Comparison of ENCODE assay signal across 13 mouse cellular contexts in genomic region chr3:138860257-138860760, GRCm38 (mm10).
DNase-seq lines count a peak whose midpoint lies in the region; ATAC-seq and TF ChIP-seq lines count a peak whose summit lies in the region.
"Had no signal": no experiment of that assay in that cellular context is flagged by ENCODE, and none has a peak within 500 bp of the region (broad histone marks: within the 10 kb centered on the region; RNA-seq: fewer than 3 reads in every experiment).

No protein-coding gene starts in this region.

- no peak for TF ChIP-seq POLR2A in cerebellum, adult 2 months (IDR thresholded peaks at IDR 0.05; ENCODE audit: borderline replicate concordance, insufficient read depth, low read length)

- no peaks in the 10 kb centered on the region for H3K27me3 ChIP-seq in cerebellum, adult 2 months (ENCODE audit: control insufficient read depth, insufficient read depth, low read length)
- H3K27me3 ChIP-seq in intestine, embryonic 16.5 days (replicated peaks; ENCODE audit: control insufficient read depth, insufficient read depth, low read length) = no peaks in the 10 kb centered on the region
- H3K27me3 ChIP-seq in intestine, embryonic 15.5 days (replicated peaks) = no peaks in the 10 kb centered on the region
- H3K27me3 ChIP-seq in midbrain, embryonic 11.5 days (ENCODE audit: control insufficient read depth, insufficient read depth, low read length) = no peaks in the 10 kb centered on the region; the same call in 1 of the 2 replicates
- H3K27me3 ChIP-seq in midbrain, postnatal 0 days (ENCODE audit: insufficient read depth, low read length) = no peaks in the 10 kb centered on the region
- no peaks in the 10 kb centered on the region for H3K27me3 ChIP-seq in hindbrain, embryonic 16.5 days (replicated peaks; ENCODE audit: control insufficient read depth, insufficient read depth, low read length)
- H3K27me3 ChIP-seq: embryonic facial prominence, embryonic 13.5 days; liver, embryonic 15.5 days; stomach, embryonic 15.5 days had no signal

- WGBS in cerebellum, adult 2 months = 52% methylated on average over 11 of the region's 11 CpGs
- WGBS in intestine, embryonic 16.5 days = 47% methylated on average over 11 of the region's 11 CpGs
- 52% methylated on average over 11 of the region's 11 CpGs for WGBS in intestine, embryonic 15.5 days
- 78% methylated on average over 11 of the region's 11 CpGs for WGBS in midbrain, embryonic 11.5 days
- 74% methylated on average over 11 of the region's 11 CpGs for WGBS in midbrain, postnatal 0 days
- WGBS in hindbrain, embryonic 16.5 days = 67% methylated on average over 11 of the region's 11 CpGs

- no peak for TF ChIP-seq CTCF in cerebellum, adult 2 months (IDR thresholded peaks at IDR 0.05; ENCODE audit: borderline replicate concordance, insufficient read depth, low read depth, low read length)
- TF ChIP-seq CTCF in midbrain, postnatal 0 days (IDR thresholded peaks at IDR 0.05) = no peak

- H3K4me2 ChIP-seq in intestine, embryonic 16.5 days (ENCODE audit: low read depth, low read length) = no peak overlapping the region
- no peak overlapping the region for H3K4me2 ChIP-seq in intestine, embryonic 15.5 days (replicated peaks)
- H3K4me2 ChIP-seq in midbrain, embryonic 11.5 days = no peak overlapping the region
- no peak overlapping the region for H3K4me2 ChIP-seq in midbrain, postnatal 0 days (ENCODE audit: low read depth, low read length, poor library complexity, severe bottlenecking)
- H3K4me2 ChIP-seq in hindbrain, embryonic 16.5 days (ENCODE audit: low read length) = no peak overlapping the region
- H3K4me2 ChIP-seq: embryonic facial prominence, embryonic 13.5 days; liver, embryonic 15.5 days; stomach, embryonic 15.5 days had no signal

- H3K4me1 ChIP-seq in cerebellum, adult 2 months (ENCODE audit: control insufficient read depth, insufficient read depth, low read length) = peaks cover 67% of the 10 kb centered on the region
- peaks cover 18% of the 10 kb centered on the region for H3K4me1 ChIP-seq in intestine, embryonic 16.5 days (ENCODE audit: control insufficient read depth, insufficient read depth, low read length)
- H3K4me1 ChIP-seq in intestine, embryonic 15.5 days (replicated peaks) = peaks cover 13% of the 10 kb centered on the region; the same call in 1 of the 2 replicates
- peaks cover 33% of the 10 kb centered on the region for H3K4me1 ChIP-seq in midbrain, embryonic 11.5 days (ENCODE audit: control insufficient read depth, insufficient read depth, low read length)
- peaks cover 44% of the 10 kb centered on the region for H3K4me1 ChIP-seq in midbrain, postnatal 0 days (ENCODE audit: insufficient read depth, low read length)
- peaks cover 59% of the 10 kb centered on the region for H3K4me1 ChIP-seq in hindbrain, embryonic 16.5 days (ENCODE audit: control insufficient read depth, insufficient read depth, low read depth, low read length)
- H3K4me1 ChIP-seq: liver, embryonic 15.5 days had no signal

- ATAC-seq in intestine, embryonic 16.5 days = no peak
- no peak for ATAC-seq in intestine, embryonic 15.5 days
- no peak for ATAC-seq in midbrain, embryonic 11.5 days (ENCODE audit: low FRiP score)
- ATAC-seq in midbrain, postnatal 0 days (ENCODE audit: low FRiP score) = no peak
- ATAC-seq in hindbrain, embryonic 16.5 days = no peak

- H3K9ac ChIP-seq in intestine, embryonic 16.5 days (ENCODE audit: low read depth, low read length) = peak overlapping the region; percentile 1; the same call in 1 of the 2 replicates
- H3K9ac ChIP-seq in intestine, embryonic 15.5 days = no peak overlapping the region
- H3K9ac ChIP-seq in midbrain, embryonic 11.5 days (ENCODE audit: low read length) = peak overlapping the region; percentile 27; the same call in 1 of the 2 replicates
- H3K9ac ChIP-seq in midbrain, postnatal 0 days (replicated peaks; ENCODE audit: low read length, poor library complexity, severe bottlenecking) = no peak overlapping the region
- H3K9ac ChIP-seq in hindbrain, embryonic 16.5 days (ENCODE audit: low read depth, low read length) = no peak overlapping the region
- H3K9ac ChIP-seq: embryonic facial prominence, embryonic 13.5 days; liver, embryonic 15.5 days; stomach, embryonic 15.5 days had no signal

- H3K9me3 ChIP-seq in intestine, embryonic 16.5 days (ENCODE audit: control insufficient read depth, low read length) = no peaks in the 10 kb centered on the region
- no peaks in the 10 kb centered on the region for H3K9me3 ChIP-seq in intestine, embryonic 15.5 days
- H3K9me3 ChIP-seq in midbrain, embryonic 11.5 days (ENCODE audit: control insufficient read depth, low read length) = no peaks in the 10 kb centered on the region
- no peaks in the 10 kb centered on the region for H3K9me3 ChIP-seq in midbrain, postnatal 0 days (ENCODE audit: low read length)
- H3K9me3 ChIP-seq in hindbrain, embryonic 16.5 days (ENCODE audit: control insufficient read depth, low read length) = no peaks in the 10 kb centered on the region
- H3K9me3 ChIP-seq: embryonic facial prominence, embryonic 13.5 days; liver, embryonic 15.5 days; stomach, embryonic 15.5 days had no signal

- H3K36me3 ChIP-seq in intestine, embryonic 16.5 days (ENCODE audit: control insufficient read depth, insufficient read depth, low read length) = no peaks in the 10 kb centered on the region
- H3K36me3 ChIP-seq in intestine, embryonic 15.5 days = no peaks in the 10 kb centered on the region
- H3K36me3 ChIP-seq in midbrain, embryonic 11.5 days (ENCODE audit: control insufficient read depth, insufficient read depth, low read length) = no peaks in the 10 kb centered on the region
- no peaks in the 10 kb centered on the region for H3K36me3 ChIP-seq in midbrain, postnatal 0 days (ENCODE audit: insufficient read depth, low read length)
- no peaks in the 10 kb centered on the region for H3K36me3 ChIP-seq in hindbrain, embryonic 16.5 days (ENCODE audit: control insufficient read depth, insufficient read depth, low read length)
- H3K36me3 ChIP-seq: embryonic facial prominence, embryonic 13.5 days; liver, embryonic 15.5 days; stomach, embryonic 15.5 days had no signal

- DNase-seq in cerebellum, adult 2 months = no peak
- no peak for DNase-seq in cerebellum, postnatal 4 days (ENCODE audit: low spot score in 2 of 2)
- DNase-seq in midbrain, embryonic 11.5 days (ENCODE audit: low spot score, missing footprints) = no peak
- DNase-seq in midbrain, postnatal 0 days (ENCODE audit: low spot score) = no peak
- no peak for DNase-seq in adrenal gland, postnatal 14 days
- DNase-seq: heart, postnatal 4 days had no signal

- no peak overlapping the region for H3K4me3 ChIP-seq in cerebellum, adult 2 months (replicated peaks; ENCODE audit: insufficient read depth, low read depth, low read length)
- no peak overlapping the region for H3K4me3 ChIP-seq in intestine, embryonic 16.5 days (ENCODE audit: low read length)
- H3K4me3 ChIP-seq in intestine, embryonic 15.5 days (replicated peaks) = no peak overlapping the region
- H3K4me3 ChIP-seq in midbrain, embryonic 11.5 days (ENCODE audit: low read depth, low read length) = no peak overlapping the region
- no peak overlapping the region for H3K4me3 ChIP-seq in midbrain, postnatal 0 days (ENCODE audit: low read depth, low read length)
- H3K4me3 ChIP-seq in hindbrain, embryonic 16.5 days (ENCODE audit: low read length) = no peak overlapping the region
- H3K4me3 ChIP-seq: embryonic facial prominence, embryonic 13.5 days; liver, embryonic 15.5 days; stomach, embryonic 15.5 days had no signal

- H3K27ac ChIP-seq in cerebellum, adult 2 months (ENCODE audit: insufficient read depth, low read length) = peak overlapping the region; percentile 45; the same call in 1 of the 2 replicates
- no peak overlapping the region for H3K27ac ChIP-seq in intestine, embryonic 16.5 days (ENCODE audit: low read length)
- H3K27ac ChIP-seq in intestine, embryonic 15.5 days = no peak overlapping the region
- no peak overlapping the region for H3K27ac ChIP-seq in midbrain, embryonic 11.5 days (ENCODE audit: low read depth, low read length)
- H3K27ac ChIP-seq in midbrain, postnatal 0 days (ENCODE audit: low read depth, low read length) = no peak overlapping the region
- peak overlapping the region; percentile 49 for H3K27ac ChIP-seq in hindbrain, embryonic 16.5 days (ENCODE audit: low read depth, low read length)
- H3K27ac ChIP-seq: embryonic facial prominence, embryonic 13.5 days; liver, embryonic 15.5 days; macrophage; stomach, embryonic 15.5 days had no signal

Comparison
In these comparisons a context has a peak if more than half of its experiments do, and no peak if none do; other contexts are left out.
1. H3K9ac ChIP-seq: peak in intestine, embryonic 16.5 days (single experiment) and midbrain, embryonic 11.5 days (single experiment); none in intestine, embryonic 15.5 days (single experiment), midbrain, postnatal 0 days (single experiment) and hindbrain, embryonic 16.5 days (single experiment).
2. H3K27ac ChIP-seq: peak in cerebellum, adult 2 months (single experiment) and hindbrain, embryonic 16.5 days (single experiment); none in intestine, embryonic 16.5 days (single experiment), intestine, embryonic 15.5 days (single experiment), midbrain, embryonic 11.5 days (single experiment) and midbrain, postnatal 0 days (single experiment).